Mouse (Mus musculus): ENCODE data around the gene Trpm3. TPM values are rescaled to one million over a fixed set of nuclear protein-coding genes. Genes with fewer than 3 reads are reported as not detected.
A peak's percentile ranks its signal among the peaks of the same experiment; 100 is the strongest.

Trpm3 gene
- polyA plus RNA-seq, 1 experiment from 2014 or later: 0.37 TPM

- Histone ChIP-seq H3K36me3 (ENCODE audit: control insufficient read depth, insufficient read depth, low read length) (no peaks in the 10 kb centered on the region), H3K4me3 (ENCODE audit: low read depth, low read length) (no peak overlapping the region), H3K4me1 (replicated peaks; ENCODE audit: control insufficient read depth, insufficient read depth, low read length) (peaks cover 4% of the 10 kb centered on the region; the same call in 1 of the 2 replicates), H3K9ac (ENCODE audit: low read length) (no peak overlapping the region), H3K27ac (ENCODE audit: low read depth) (peak overlapping the region; percentile 77), H3K4me2 (ENCODE audit: low read length) (peak overlapping the region; percentile 50; the same call in 1 of the 2 replicates), H3K27me3 (replicated peaks; ENCODE audit: control insufficient read depth, insufficient read depth, low read length) (no peaks in the 10 kb centered on the region), H3K9me3 (ENCODE audit: control insufficient read depth, low read length) (no peaks in the 10 kb centered on the region)
- DNase-seq (ENCODE audit: low spot score) (peak; percentile 90), ATAC-seq (replicated peaks; ENCODE audit: low FRiP score, low TSS enrichment, low read depth) (peak; percentile 95)
- 27% methylated on average over 18 of the region's 18 CpGs for WGBS
Observed at GRCm38 (mm10) chr19:22916643-22917344, 777.9 kb downstream of the Trpm3 start.

- H3K27me3 ChIP-seq (replicated peaks; ENCODE audit: control insufficient read depth, insufficient read depth, low read length): no peaks in the 10 kb centered on the region
- H3K9me3 ChIP-seq (ENCODE audit: control insufficient read depth, low read length): no peaks in the 10 kb centered on the region
- 58% methylated on average over 3 of the region's 3 CpGs for WGBS
- peaks cover 4% of the 10 kb centered on the region; the same call in 1 of the 2 replicates for H3K4me1 ChIP-seq (replicated peaks; ENCODE audit: control insufficient read depth, insufficient read depth, low read length)
- no peak overlapping the region for H3K9ac ChIP-seq (ENCODE audit: low read length)
- no peak overlapping the region for H3K4me3 ChIP-seq (ENCODE audit: low read depth, low read length)
- peak overlapping the region; percentile 77 for H3K27ac ChIP-seq (ENCODE audit: low read depth)
- no peak overlapping the region for H3K4me2 ChIP-seq (ENCODE audit: low read length)
- H3K36me3 ChIP-seq (ENCODE audit: control insufficient read depth, insufficient read depth, low read length): no peaks in the 10 kb centered on the region
- DNase-seq (ENCODE audit: low spot score) (no peak), ATAC-seq (replicated peaks; ENCODE audit: low FRiP score, low TSS enrichment, low read depth) (no peak)
Observed at GRCm38 (mm10) chr19:22917345-22917735, 778.5 kb downstream of the Trpm3 start.

GRCm38 (mm10) chr19:22920949-22921348, 782.1 kb downstream of the Trpm3 start:
- H3K4me3 ChIP-seq (ENCODE audit: low read depth, low read length): no peak overlapping the region
- no peaks in the 10 kb centered on the region for H3K27me3 ChIP-seq (replicated peaks; ENCODE audit: control insufficient read depth, insufficient read depth, low read length)
- no peak overlapping the region for H3K27ac ChIP-seq (ENCODE audit: low read depth)
- no peak overlapping the region for H3K4me2 ChIP-seq (ENCODE audit: low read length)
- H3K9me3 ChIP-seq (ENCODE audit: control insufficient read depth, low read length): no peaks in the 10 kb centered on the region
- WGBS: 76% methylated on average over 5 of the region's 5 CpGs
- ATAC-seq (replicated peaks; ENCODE audit: low FRiP score, low TSS enrichment, low read depth) (no peak), DNase-seq (ENCODE audit: low spot score) (no peak)
- peaks cover 4% of the 10 kb centered on the region; the same call in 1 of the 2 replicates for H3K4me1 ChIP-seq (replicated peaks; ENCODE audit: control insufficient read depth, insufficient read depth, low read length)
- no peaks in the 10 kb centered on the region for H3K36me3 ChIP-seq (ENCODE audit: control insufficient read depth, insufficient read depth, low read length)
- no peak overlapping the region for H3K9ac ChIP-seq (ENCODE audit: low read length)

GRCm38 (mm10) chr19:22922871-22923670, 784.2 kb downstream of the Trpm3 start:
- Histone ChIP-seq H3K9me3 (ENCODE audit: control insufficient read depth, low read length) (no peaks in the 10 kb centered on the region), H3K4me1 (replicated peaks; ENCODE audit: control insufficient read depth, insufficient read depth, low read length) (no peaks in the 10 kb centered on the region), H3K9ac (ENCODE audit: low read length) (no peak overlapping the region), H3K4me2 (ENCODE audit: low read length) (no peak overlapping the region), H3K27ac (ENCODE audit: low read depth) (no peak overlapping the region), H3K4me3 (ENCODE audit: low read depth, low read length) (no peak overlapping the region), H3K27me3 (replicated peaks; ENCODE audit: control insufficient read depth, insufficient read depth, low read length) (no peaks in the 10 kb centered on the region), H3K36me3 (ENCODE audit: control insufficient read depth, insufficient read depth, low read length) (no peaks in the 10 kb centered on the region)
- WGBS: 84% methylated on average over 18 of the region's 18 CpGs
- ATAC-seq (replicated peaks; ENCODE audit: low FRiP score, low TSS enrichment, low read depth) (no peak), DNase-seq (ENCODE audit: low spot score) (no peak)

GRCm38 (mm10) chr19:22925284-22925683, 786.4 kb downstream of the Trpm3 start:
- no peaks in the 10 kb centered on the region for H3K9me3 ChIP-seq (ENCODE audit: control insufficient read depth, low read length)
- no peak overlapping the region for H3K4me2 ChIP-seq (ENCODE audit: low read length)
- DNase-seq (ENCODE audit: low spot score) (no peak), ATAC-seq (replicated peaks; ENCODE audit: low FRiP score, low TSS enrichment, low read depth) (no peak)
- H3K36me3 ChIP-seq (ENCODE audit: control insufficient read depth, insufficient read depth, low read length): no peaks in the 10 kb centered on the region
- H3K27ac ChIP-seq (ENCODE audit: low read depth): no peak overlapping the region
- H3K4me1 ChIP-seq (replicated peaks; ENCODE audit: control insufficient read depth, insufficient read depth, low read length): no peaks in the 10 kb centered on the region
- H3K27me3 ChIP-seq (replicated peaks; ENCODE audit: control insufficient read depth, insufficient read depth, low read length): no peaks in the 10 kb centered on the region
- no peak overlapping the region for H3K9ac ChIP-seq (ENCODE audit: low read length)
- no peak overlapping the region for H3K4me3 ChIP-seq (ENCODE audit: low read depth, low read length)
- 85% methylated on average over 3 of the region's 3 CpGs for WGBS

GRCm38 (mm10) chr19:22926753-22927152, 787.9 kb downstream of the Trpm3 start:
- no peak overlapping the region for H3K9ac ChIP-seq (ENCODE audit: low read length)
- no peaks in the 10 kb centered on the region for H3K36me3 ChIP-seq (ENCODE audit: control insufficient read depth, insufficient read depth, low read length)
- no peaks in the 10 kb centered on the region for H3K9me3 ChIP-seq (ENCODE audit: control insufficient read depth, low read length)
- ATAC-seq (replicated peaks; ENCODE audit: low FRiP score, low TSS enrichment, low read depth) (no peak), DNase-seq (ENCODE audit: low spot score) (no peak)
- H3K4me1 ChIP-seq (replicated peaks; ENCODE audit: control insufficient read depth, insufficient read depth, low read length): no peaks in the 10 kb centered on the region
- H3K4me3 ChIP-seq (ENCODE audit: low read depth, low read length): no peak overlapping the region
- H3K27me3 ChIP-seq (replicated peaks; ENCODE audit: control insufficient read depth, insufficient read depth, low read length): no peaks in the 10 kb centered on the region
- 82% methylated on average over 9 of the region's 9 CpGs for WGBS
- H3K27ac ChIP-seq (ENCODE audit: low read depth): no peak overlapping the region
- no peak overlapping the region for H3K4me2 ChIP-seq (ENCODE audit: low read length)

GRCm38 (mm10) chr19:22928366-22928765, 789.5 kb downstream of the Trpm3 start:
- DNase-seq (ENCODE audit: low spot score): no peak
- Histone ChIP-seq H3K9ac (ENCODE audit: low read length) (no peak overlapping the region), H3K9me3 (ENCODE audit: control insufficient read depth, low read length) (no peaks in the 10 kb centered on the region), H3K4me1 (replicated peaks; ENCODE audit: control insufficient read depth, insufficient read depth, low read length) (no peaks in the 10 kb centered on the region), H3K36me3 (ENCODE audit: control insufficient read depth, insufficient read depth, low read length) (no peaks in the 10 kb centered on the region), H3K4me3 (ENCODE audit: low read depth, low read length) (no peak overlapping the region), H3K4me2 (ENCODE audit: low read length) (no peak overlapping the region), H3K27me3 (replicated peaks; ENCODE audit: control insufficient read depth, insufficient read depth, low read length) (no peaks in the 10 kb centered on the region), H3K27ac (ENCODE audit: low read depth) (no peak overlapping the region)
- no peak for ATAC-seq (replicated peaks; ENCODE audit: low FRiP score, low TSS enrichment, low read depth)
- 93% methylated on average over 6 of the region's 6 CpGs for WGBS

GRCm38 (mm10) chr19:22929768-22930167, 790.9 kb downstream of the Trpm3 start:
- no peak for ATAC-seq (replicated peaks; ENCODE audit: low FRiP score, low TSS enrichment, low read depth)
- H3K27ac ChIP-seq (ENCODE audit: low read depth): no peak overlapping the region
- H3K4me1 ChIP-seq (replicated peaks; ENCODE audit: control insufficient read depth, insufficient read depth, low read length): no peaks in the 10 kb centered on the region
- no peaks in the 10 kb centered on the region for H3K9me3 ChIP-seq (ENCODE audit: control insufficient read depth, low read length)
- H3K4me3 ChIP-seq (ENCODE audit: low read depth, low read length): no peak overlapping the region
- H3K36me3 ChIP-seq (ENCODE audit: control insufficient read depth, insufficient read depth, low read length): no peaks in the 10 kb centered on the region
- H3K27me3 ChIP-seq (replicated peaks; ENCODE audit: control insufficient read depth, insufficient read depth, low read length): no peaks in the 10 kb centered on the region
- no peak overlapping the region for H3K4me2 ChIP-seq (ENCODE audit: low read length)
- H3K9ac ChIP-seq (ENCODE audit: low read length): no peak overlapping the region
- WGBS: 83% methylated on average over 6 of the region's 6 CpGs
- DNase-seq (ENCODE audit: low spot score): no peak
